Mouse (Mus musculus) induced T-regulatory cell, adult 2 months (primary cell): ENCODE data around the gene Ero1l.
A peak's percentile ranks its signal among the peaks of the same experiment; 100 is the strongest.

ENCODE experiments used
- DNase-seq: peaks from one replicate; pipeline ENCODE4 v3.0.0-alpha.2; 2012; ENCODE audit warnings: low read depth

Ero1l gene

DNA sequence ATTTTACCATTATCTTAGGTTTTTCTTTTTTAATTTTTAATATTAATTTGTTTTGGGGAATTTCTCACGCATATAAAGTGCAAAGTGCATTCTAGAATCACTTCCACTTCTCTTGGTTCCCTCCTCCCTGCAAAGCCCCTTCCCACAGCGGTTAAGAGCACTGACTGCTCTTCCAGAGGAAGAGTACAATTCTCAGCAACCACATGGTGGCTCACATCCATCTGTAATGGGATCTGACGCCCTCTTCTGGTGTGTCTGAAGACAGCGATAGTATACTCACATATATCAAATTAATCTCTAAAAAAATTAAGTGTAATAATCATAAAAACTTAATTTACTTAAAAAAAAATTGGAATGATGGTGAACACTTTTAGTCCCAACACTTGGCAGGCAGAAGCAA is 14.2 kb downstream of the Ero1l start:
- no peak for DNase-seq

DNA sequence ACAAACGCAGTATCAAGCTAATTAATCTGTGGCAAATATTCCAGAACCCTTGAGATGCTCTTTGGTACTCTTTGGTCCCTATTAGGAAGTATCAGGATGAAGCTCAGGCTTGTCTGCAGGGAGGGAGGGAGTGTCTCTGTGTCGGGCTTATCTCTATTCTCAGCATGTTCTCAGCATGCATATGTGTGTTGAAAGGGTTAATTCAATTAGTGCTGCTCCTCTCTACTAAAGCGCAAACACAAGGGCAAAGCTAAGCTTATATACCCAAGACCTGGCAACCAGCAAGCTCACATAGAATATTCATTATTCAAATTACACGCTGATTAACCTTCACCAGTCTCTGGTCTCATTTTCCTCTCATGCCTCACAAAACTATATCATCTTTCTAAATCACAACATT is 14.6 kb downstream of the Ero1l start:
- no peak for DNase-seq

- no peak for DNase-seq
Observed at GRCm38 (mm10) chr14:45291608-45292007, 27.0 kb downstream of the Ero1l start.

DNA sequence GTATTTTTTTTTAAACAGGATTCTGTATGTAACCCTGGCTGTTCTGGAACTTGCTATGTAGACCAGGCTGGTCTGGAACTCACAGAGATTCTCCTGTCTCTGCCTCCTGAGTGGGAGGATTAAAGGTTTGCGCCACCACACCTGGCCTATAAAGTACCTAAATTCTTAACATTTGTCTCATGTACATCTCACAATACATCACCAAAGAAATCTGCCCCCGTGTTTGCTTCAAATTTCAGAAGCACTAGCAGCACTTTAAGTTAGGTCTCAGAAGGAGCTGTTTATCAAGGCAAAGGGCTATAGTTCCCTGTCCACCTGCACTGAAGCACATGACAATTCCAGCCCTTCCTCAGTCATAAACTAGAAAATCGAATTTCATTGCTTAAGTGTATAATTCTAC is 36.5 kb downstream of the Ero1l start:
- DNase-seq, result no peak

GRCm38 (mm10) chr14:45275816-45276215 is 42.8 kb downstream of the Ero1l start:
- no peak for DNase-seq

DNA sequence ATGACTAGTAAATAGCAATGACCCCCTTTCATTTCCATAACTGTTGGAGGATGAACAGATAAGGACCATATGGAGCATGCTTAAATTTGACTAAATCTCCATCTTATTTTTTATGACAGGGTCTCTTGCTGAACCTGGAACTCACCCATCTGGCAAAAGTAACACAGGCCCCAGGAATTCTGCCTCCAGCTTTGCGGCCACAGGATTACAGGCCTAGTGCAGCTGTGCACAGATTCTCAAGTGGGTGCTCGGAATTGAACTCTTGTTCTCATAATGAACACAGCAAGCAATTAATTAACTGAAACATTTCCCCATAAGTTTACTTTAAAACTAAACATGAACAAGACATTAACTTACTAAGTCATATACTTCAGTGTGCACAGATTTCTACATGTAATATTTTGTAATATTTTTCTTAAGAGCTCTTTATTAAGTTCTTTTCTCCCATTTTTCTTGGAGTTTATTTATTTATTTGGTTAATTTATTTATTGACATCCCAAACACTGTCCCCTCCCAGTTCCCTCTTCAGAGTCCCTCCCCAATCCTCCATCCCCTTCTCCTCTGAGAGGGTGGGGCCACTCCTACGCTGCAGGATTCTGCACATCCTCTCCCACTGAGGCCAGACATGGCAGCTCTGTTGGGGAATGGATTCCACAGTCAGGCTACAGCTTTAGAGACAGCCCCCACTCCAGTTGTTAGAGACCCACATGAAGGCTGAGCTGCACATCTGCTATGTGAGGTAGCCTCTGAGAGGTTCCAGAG is 54.6 kb downstream of the Ero1l start:
- no peak for DNase-seq

DNA sequence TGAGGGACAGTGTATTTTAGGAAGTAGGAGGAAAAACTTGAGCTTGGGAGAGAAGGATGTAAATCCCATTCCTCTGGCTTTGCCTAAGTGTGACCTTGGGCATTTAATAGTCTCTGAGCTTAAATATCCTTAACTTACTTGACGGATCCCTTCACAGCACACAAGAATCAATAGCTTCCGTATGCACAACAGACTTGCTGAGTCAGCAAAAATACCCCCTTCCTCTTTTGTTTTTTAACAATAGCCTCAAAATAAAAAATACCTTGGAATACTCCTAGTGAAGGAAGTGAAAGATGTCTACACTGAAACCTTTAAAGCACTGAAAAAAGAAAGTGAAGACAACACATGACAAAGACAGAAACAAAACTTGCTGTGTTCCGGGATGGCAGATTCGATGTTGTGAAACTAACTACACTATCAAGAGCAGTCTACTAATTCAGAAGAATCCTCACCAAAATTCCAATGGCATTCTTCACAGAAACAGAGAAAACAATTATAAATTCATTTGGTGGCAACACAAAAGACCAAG is 67.0 kb downstream of the Ero1l start:
- no peak for DNase-seq

DNA sequence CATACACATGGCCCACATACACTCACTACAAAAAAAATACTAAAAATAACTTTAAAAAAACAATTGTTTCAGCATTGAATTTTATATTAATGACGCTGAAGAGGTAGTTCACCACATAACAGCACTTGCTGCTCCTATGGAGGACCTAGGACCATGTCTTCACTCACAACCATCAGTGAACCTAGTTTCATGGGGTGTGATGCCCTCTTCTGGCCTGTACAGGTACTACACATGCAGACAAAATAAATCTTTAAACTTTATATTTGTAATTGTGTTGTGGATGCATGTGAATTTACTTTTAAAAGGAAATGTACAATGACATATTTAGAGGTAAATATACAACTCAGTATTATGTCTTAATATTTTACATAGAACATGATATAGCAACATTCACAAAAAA is 77.0 kb downstream of the Ero1l start:
- DNase-seq, result peak; percentile 45

- no peak for DNase-seq
Observed at GRCm38 (mm10) chr14:45239042-45239441, 79.5 kb downstream of the Ero1l start.
